Mouse (Mus musculus): ENCODE measurements at regions not wholly inside any gene's neighbourhood (a gene's known extent, or its start where the extent isn't known, plus 50 kb on each side); places are given as distances from the start of the nearest gene placed in this dataset.

- TF ChIP-seq CTCF (IDR thresholded peaks at IDR 0.05; ENCODE audit: control insufficient read depth, insufficient read depth, low read length), result no peak
- TF ChIP-seq POLR2A (IDR thresholded peaks at IDR 0.05; ENCODE audit: borderline replicate concordance, control insufficient read depth, low read depth, low read length), result no peak
These were observed 98.3 kb upstream of the Cpm start for GRCm38 (mm10) chr10:117530859-117531602.

Data from bone marrow, adult 2 months (tissue).